In genomic region chr11:5980108-5980507, GRCm38 (mm10) we compare ENCODE assay signal across 27 mouse cellular contexts. TPM values are rescaled to one million over a fixed set of nuclear protein-coding genes. Genes with fewer than 3 reads are reported as not detected.
"Had no signal": no experiment of that assay in that cellular context is flagged by ENCODE, and none has a peak within 500 bp of the region (broad histone marks: within the 10 kb centered on the region; RNA-seq: fewer than 3 reads in every experiment).

No protein-coding gene starts in this region.

- H3K4me1 ChIP-seq: intestine, embryonic 15.5 days; liver, embryonic 13.5 days; liver, embryonic 15.5 days had no signal

- H3K9me3 ChIP-seq: heart, embryonic 10.5 days; heart, embryonic 12.5 days; hindbrain, embryonic 10.5 days; hindbrain, embryonic 12.5 days; intestine, embryonic 15.5 days; limb, embryonic 10.5 days; limb, embryonic 12.5 days; liver, embryonic 13.5 days; liver, embryonic 15.5 days had no signal

- H3K36me3 ChIP-seq: heart, embryonic 10.5 days; heart, embryonic 12.5 days; hindbrain, embryonic 10.5 days; hindbrain, embryonic 12.5 days; intestine, embryonic 15.5 days; limb, embryonic 10.5 days; limb, embryonic 12.5 days; liver, embryonic 13.5 days; liver, embryonic 15.5 days had no signal

- H3K9ac ChIP-seq: heart, embryonic 12.5 days; hindbrain, embryonic 12.5 days; hindbrain, embryonic 14.5 days; limb, embryonic 12.5 days; liver, embryonic 13.5 days; liver, embryonic 15.5 days had no signal

- DNase-seq: gastrocnemius, adult 2 months; gastrocnemius, postnatal 10 days; gastrocnemius, postnatal 25 days; heart, adult 18-20 months; heart, postnatal 10 days; heart, postnatal 4 days; kidney, adult 18-20 months; kidney, adult 8-10 months; kidney, postnatal 10 days; kidney, postnatal 25 days; kidney, postnatal 4 days; layer of hippocampus, adult 9-11 months; liver, embryonic 13.5 days had no signal

- ATAC-seq: hindbrain, embryonic 16.5 days; inflammation-experienced regulatory T-cells, adult 6 months had no signal

- H3K27ac ChIP-seq: gastrocnemius, adult 2 months; heart, embryonic 10.5 days; hindbrain, embryonic 10.5 days; hindbrain, embryonic 12.5 days; hindbrain, embryonic 14.5 days; intestine, embryonic 15.5 days; limb, embryonic 10.5 days; limb, embryonic 12.5 days; liver, embryonic 13.5 days; liver, embryonic 15.5 days had no signal

- H3K27me3 ChIP-seq: heart, embryonic 12.5 days; hindbrain, embryonic 12.5 days; intestine, embryonic 15.5 days; limb, embryonic 12.5 days; liver, embryonic 13.5 days; liver, embryonic 15.5 days had no signal

- H3K4me3 ChIP-seq: gastrocnemius, adult 2 months; heart, embryonic 10.5 days; heart, embryonic 12.5 days; hindbrain, embryonic 10.5 days; hindbrain, embryonic 12.5 days; intestine, embryonic 15.5 days; left cerebral cortex, adult 2 months; limb, embryonic 10.5 days; limb, embryonic 12.5 days; liver, embryonic 13.5 days; liver, embryonic 15.5 days had no signal

- H3K4me2 ChIP-seq: heart, embryonic 12.5 days; hindbrain, embryonic 12.5 days; hindbrain, embryonic 14.5 days; intestine, embryonic 15.5 days; limb, embryonic 12.5 days; liver, embryonic 13.5 days; liver, embryonic 15.5 days had no signal

RNA-seq across cellular contexts. Expression of gene Gck, which starts 30.2 kb away (rescaled TPM):
- total RNA-seq: gastrocnemius, postnatal 10 days; gastrocnemius, postnatal 4 days; granulocyte monocyte progenitor cell, adult 5-6 weeks; heart, postnatal 4 days had no signal
- polyA plus RNA-seq: inflammation-experienced regulatory T-cells, adult 6 months had no signal
